Mouse (Mus musculus): ENCODE results near the gene Ankrd13c.

- no peak for TF ChIP-seq CTCF (IDR thresholded peaks at IDR 0.05)
- no peak for TF ChIP-seq EP300 (IDR thresholded peaks at IDR 0.05)
Measured at GRCm38 (mm10) chr3:157934301-157934823, 12.7 kb upstream of the Ankrd13c start.

Measured in lung, postnatal 0 days (tissue).